27 mouse cellular contexts compared by ENCODE assay signal in genomic region chr9:102350076-102350475, GRCm38 (mm10). TPM values are rescaled to one million over a fixed set of nuclear protein-coding genes. Genes with fewer than 3 reads are reported as not detected.
DNase-seq lines count a peak whose midpoint lies in the region; ATAC-seq and TF ChIP-seq lines count a peak whose summit lies in the region.
"Had no signal": no experiment of that assay in that cellular context is flagged by ENCODE, and none has a peak within 500 bp of the region (broad histone marks: within the 10 kb centered on the region; RNA-seq: fewer than 3 reads in every experiment).

No protein-coding gene starts in this region.

- TF ChIP-seq CTCF in hindbrain, postnatal 0 days (IDR thresholded peaks at IDR 0.05; ENCODE audit: low read depth) = no peak

- H3K4me2 ChIP-seq in hindbrain, embryonic 13.5 days = 0 out of 2 replicates have a peak overlapping the region, but pooled peaks have one; percentile 3
- H3K4me2 ChIP-seq in hindbrain, embryonic 11.5 days (replicated peaks; ENCODE audit: low read depth, low read length) = no peak overlapping the region
- H3K4me2 ChIP-seq in midbrain, embryonic 15.5 days = peak overlapping the region; percentile 90
- H3K4me2 ChIP-seq in hindbrain, postnatal 0 days (ENCODE audit: low read depth, low read length) = no peak overlapping the region
- H3K4me2 ChIP-seq: embryonic facial prominence, embryonic 12.5 days; forebrain, embryonic 15.5 days; heart, embryonic 13.5 days; intestine, embryonic 15.5 days; limb, embryonic 13.5 days; liver, embryonic 15.5 days; stomach, embryonic 15.5 days had no signal

- no peak overlapping the region for H3K4me3 ChIP-seq in hindbrain, embryonic 13.5 days
- H3K4me3 ChIP-seq in hindbrain, embryonic 11.5 days (ENCODE audit: low read depth, low read length) = no peak overlapping the region
- no peak overlapping the region for H3K4me3 ChIP-seq in limb, embryonic 10.5 days
- H3K4me3 ChIP-seq in midbrain, embryonic 15.5 days = no peak overlapping the region
- no peak overlapping the region for H3K4me3 ChIP-seq in hindbrain, postnatal 0 days (ENCODE audit: low read length)
- H3K4me3 ChIP-seq: embryonic facial prominence, embryonic 12.5 days; forebrain, embryonic 15.5 days; heart, embryonic 13.5 days; intestine, embryonic 15.5 days; layer of hippocampus, adult 2 months; limb, embryonic 13.5 days; liver, embryonic 15.5 days; myocyte; neural tube, embryonic 13.5 days; stomach, embryonic 15.5 days had no signal

- peaks cover 72% of the 10 kb centered on the region for H3K4me1 ChIP-seq in hindbrain, embryonic 13.5 days (replicated peaks)
- peaks cover 8% of the 10 kb centered on the region; the same call in 1 of the 2 replicates for H3K4me1 ChIP-seq in hindbrain, embryonic 11.5 days (replicated peaks; ENCODE audit: control insufficient read depth, insufficient read depth, low read length)
- H3K4me1 ChIP-seq in limb, embryonic 10.5 days = peaks cover 26% of the 10 kb centered on the region
- H3K4me1 ChIP-seq in midbrain, embryonic 15.5 days = peaks cover 66% of the 10 kb centered on the region
- H3K4me1 ChIP-seq in hindbrain, postnatal 0 days (ENCODE audit: insufficient read depth, low read length) = peaks cover 5% of the 10 kb centered on the region; the same call in 1 of the 2 replicates
- H3K4me1 ChIP-seq: liver, embryonic 15.5 days had no signal

- peaks cover 55% of the 10 kb centered on the region for H3K27me3 ChIP-seq in hindbrain, embryonic 13.5 days
- H3K27me3 ChIP-seq in hindbrain, embryonic 11.5 days (ENCODE audit: control insufficient read depth, insufficient read depth, low read length) = peaks cover 31% of the 10 kb centered on the region
- H3K27me3 ChIP-seq in limb, embryonic 10.5 days (ENCODE audit: low read depth, poor library complexity, severe bottlenecking) = peaks cover 87% of the 10 kb centered on the region
- 0 out of 2 replicates have a peak, but pooled peaks cover 2% of the 10 kb centered on the region for H3K27me3 ChIP-seq in midbrain, embryonic 15.5 days (replicated peaks)
- H3K27me3 ChIP-seq in hindbrain, postnatal 0 days (ENCODE audit: insufficient read depth, low read length) = no peaks in the 10 kb centered on the region
- H3K27me3 ChIP-seq: forebrain, embryonic 15.5 days had no signal

- no peaks in the 10 kb centered on the region for H3K36me3 ChIP-seq in hindbrain, embryonic 13.5 days
- no peaks in the 10 kb centered on the region for H3K36me3 ChIP-seq in hindbrain, embryonic 11.5 days (ENCODE audit: control insufficient read depth, insufficient read depth, low read length)
- no peaks in the 10 kb centered on the region for H3K36me3 ChIP-seq in limb, embryonic 10.5 days
- H3K36me3 ChIP-seq in midbrain, embryonic 15.5 days (replicated peaks) = no peaks in the 10 kb centered on the region
- no peaks in the 10 kb centered on the region for H3K36me3 ChIP-seq in hindbrain, postnatal 0 days (ENCODE audit: insufficient read depth, low read length)
- H3K36me3 ChIP-seq: embryonic facial prominence, embryonic 12.5 days; forebrain, embryonic 15.5 days; heart, embryonic 13.5 days; intestine, embryonic 15.5 days; limb, embryonic 13.5 days; liver, embryonic 15.5 days; neural tube, embryonic 13.5 days; stomach, embryonic 15.5 days had no signal

- no peak for ATAC-seq in cerebellum, adult (ENCODE audit: insufficient number of reproducible peaks, low FRiP score, low TSS enrichment)
- ATAC-seq in hindbrain, embryonic 13.5 days (ENCODE audit: low FRiP score) = no peak
- no peak for ATAC-seq in hindbrain, embryonic 11.5 days (ENCODE audit: low FRiP score)
- ATAC-seq in midbrain, embryonic 15.5 days (replicated peaks) = no peak
- no peak for ATAC-seq in hindbrain, postnatal 0 days
- ATAC-seq in monocyte, adult 5-6 weeks (replicated peaks; ENCODE audit: insufficient number of reproducible peaks, low FRiP score, low TSS enrichment, poor library complexity, severe bottlenecking) = no peak
- ATAC-seq: forebrain, embryonic 15.5 days; intestine, embryonic 15.5 days had no signal

- WGBS in hindbrain, embryonic 13.5 days = 87% methylated on average over 6 of the region's 6 CpGs
- WGBS in hindbrain, embryonic 11.5 days = 83% methylated on average over 6 of the region's 6 CpGs
- WGBS in limb, embryonic 10.5 days = 85% methylated on average over 6 of the region's 6 CpGs
- 92% methylated on average over 6 of the region's 6 CpGs for WGBS in midbrain, embryonic 15.5 days
- WGBS in hindbrain, postnatal 0 days = 84% methylated on average over 6 of the region's 6 CpGs

- no peak overlapping the region for H3K27ac ChIP-seq in hindbrain, embryonic 13.5 days
- H3K27ac ChIP-seq in hindbrain, embryonic 11.5 days (ENCODE audit: low read depth, low read length) = no peak overlapping the region
- no peak overlapping the region for H3K27ac ChIP-seq in limb, embryonic 10.5 days
- H3K27ac ChIP-seq in midbrain, embryonic 15.5 days = no peak overlapping the region
- no peak overlapping the region for H3K27ac ChIP-seq in hindbrain, postnatal 0 days
- H3K27ac ChIP-seq: embryonic facial prominence, embryonic 12.5 days; forebrain, embryonic 15.5 days; heart, embryonic 13.5 days; hindbrain, embryonic 14.5 days; intestine, embryonic 15.5 days; layer of hippocampus, adult 2 months; limb, embryonic 13.5 days; liver, embryonic 15.5 days; neural tube, embryonic 13.5 days; stomach, embryonic 15.5 days had no signal

- H3K9ac ChIP-seq in hindbrain, embryonic 13.5 days = no peak overlapping the region
- no peak overlapping the region for H3K9ac ChIP-seq in hindbrain, embryonic 11.5 days (ENCODE audit: low read depth, low read length)
- H3K9ac ChIP-seq in midbrain, embryonic 15.5 days = no peak overlapping the region
- no peak overlapping the region for H3K9ac ChIP-seq in hindbrain, postnatal 0 days (replicated peaks; ENCODE audit: low read length)
- H3K9ac ChIP-seq: embryonic facial prominence, embryonic 12.5 days; forebrain, embryonic 15.5 days; heart, embryonic 13.5 days; intestine, embryonic 15.5 days; limb, embryonic 13.5 days; liver, embryonic 15.5 days; neural tube, embryonic 13.5 days; stomach, embryonic 15.5 days had no signal

- peak; percentile 22 for DNase-seq in cerebellum, adult 9-11 months
- DNase-seq in hindbrain, embryonic 11.5 days (ENCODE audit: low spot score) = no peak
- DNase-seq in limb, embryonic 10.5 days (ENCODE audit: low spot score) = peak; percentile 20
- DNase-seq in hindbrain, postnatal 0 days (ENCODE audit: low spot score) = no peak
- DNase-seq: adrenal gland, postnatal 10 days; cerebellum, adult 2 months; gastrocnemius, postnatal 10 days; kidney, adult 9 months; layer of hippocampus, postnatal 36 days; lung, postnatal 4 days; retina, postnatal 1 day had no signal

- H3K9me3 ChIP-seq in hindbrain, embryonic 13.5 days = no peaks in the 10 kb centered on the region
- no peaks in the 10 kb centered on the region for H3K9me3 ChIP-seq in hindbrain, embryonic 11.5 days (ENCODE audit: control insufficient read depth, low read length)
- no peaks in the 10 kb centered on the region for H3K9me3 ChIP-seq in limb, embryonic 10.5 days (replicated peaks)
- H3K9me3 ChIP-seq in midbrain, embryonic 15.5 days = no peaks in the 10 kb centered on the region
- H3K9me3 ChIP-seq in hindbrain, postnatal 0 days (ENCODE audit: low read length) = no peaks in the 10 kb centered on the region
- H3K9me3 ChIP-seq: embryonic facial prominence, embryonic 12.5 days; forebrain, embryonic 15.5 days; heart, embryonic 13.5 days; intestine, embryonic 15.5 days; limb, embryonic 13.5 days; liver, embryonic 15.5 days; neural tube, embryonic 13.5 days; stomach, embryonic 15.5 days had no signal

RNA-seq across cellular contexts. Expression of gene Ephb1, which starts 4.4 kb away (rescaled TPM):
- polyA plus RNA-seq in hindbrain, embryonic 13.5 days (2015; fragmentation: Nextera tagmentation; extraction: Ambion mirVana) = 45.4 and 51.9 TPM in 2 replicates
- 16.5 and 18.3 TPM in 2 replicates for polyA plus RNA-seq in hindbrain, embryonic 11.5 days (2014; fragmentation: Nextera tagmentation; extraction: Ambion mirVana)
- 1.1 and 1.2 TPM in 2 replicates for polyA plus RNA-seq in limb, embryonic 10.5 days (2016; fragmentation: Nextera tagmentation; extraction: Ambion mirVana)
- polyA plus RNA-seq in midbrain, embryonic 15.5 days (2015; fragmentation: Nextera tagmentation; extraction: Ambion mirVana) = 90.2 and 92.9 TPM in 2 replicates
- total RNA-seq in hindbrain, postnatal 0 days (2014; rRNA removed) = 50.3 and 60.1 TPM in 2 replicates
- polyA plus RNA-seq in hindbrain, postnatal 0 days (2015; fragmentation: Nextera tagmentation; extraction: Ambion mirVana) = 34.7 and 39.6 TPM in 2 replicates
- 0.21 TPM in 1 of 3 replicates, not detected in the others for total RNA-seq in monocyte, adult 5-6 weeks (2017)
- total RNA-seq: granulocyte monocyte progenitor cell, adult 5-6 weeks had no signal

Comparison
In these comparisons a context has a peak if more than half of its experiments do, and no peak if none do; other contexts are left out.
1. H3K4me2 ChIP-seq: peak in hindbrain, embryonic 13.5 days (single experiment) and midbrain, embryonic 15.5 days (single experiment); none in hindbrain, embryonic 11.5 days (single experiment) and hindbrain, postnatal 0 days (single experiment).
2. DNase-seq: peak in cerebellum, adult 9-11 months (single experiment) and limb, embryonic 10.5 days (single experiment); none in hindbrain, embryonic 11.5 days (single experiment) and hindbrain, postnatal 0 days (single experiment).